Mouse (Mus musculus) ovary, adult 18-20 months (tissue): ENCODE results near the gene Senp5.
"Not testable (repeated sequence)": the region's sequence is repeated elsewhere in the genome, so short reads cannot be mapped to it uniquely, and the experiment has no call there.

Experiments
- DNase-seq: peaks from one replicate; pipeline ENCODE4 v3.0.0; 2022; ENCODE audit warnings: low spot score, mixed read lengths

Senp5 gene

GRCm38 (mm10) chr16:32002509-32003477, at the start of gene Senp5:
Gene Senp5, minus strand, starts transcription at chr16:32003287.
- peak; percentile 88 for DNase-seq

- DNase-seq: no peak
These were observed 39.3 kb upstream of the Senp5 start for GRCm38 (mm10) chr16:32042367-32042766.

- DNase-seq: no peak
These were observed 16.6 kb upstream of the Senp5 start for GRCm38 (mm10) chr16:32019678-32020077.

GRCm38 (mm10) chr16:32010330-32010729, 7.2 kb upstream of the Senp5 start:
- DNase-seq: no peak

GRCm38 (mm10) chr16:32009913-32010312, 6.8 kb upstream of the Senp5 start:
- DNase-seq: no peak

- DNase-seq: no peak
These were observed 5.6 kb upstream of the Senp5 start for GRCm38 (mm10) chr16:32008529-32009293.

GRCm38 (mm10) chr16:32004731-32005130, 1.6 kb upstream of the Senp5 start:
- no peak for DNase-seq

- DNase-seq: no peak
These were observed 6.7 kb downstream of the Senp5 start for GRCm38 (mm10) chr16:31996371-31996770.

GRCm38 (mm10) chr16:31993946-31994345, 9.1 kb downstream of the Senp5 start:
- no peak for DNase-seq

GRCm38 (mm10) chr16:31993195-31993594, 9.9 kb downstream of the Senp5 start:
- DNase-seq: no peak

- DNase-seq: no peak
These were observed 11.0 kb downstream of the Senp5 start for GRCm38 (mm10) chr16:31992039-31992438.

GRCm38 (mm10) chr16:31980946-31981345, 22.1 kb downstream of the Senp5 start:
- DNase-seq: no peak

- DNase-seq: no peak
These were observed 23.6 kb downstream of the Senp5 start for GRCm38 (mm10) chr16:31979501-31979900.

- DNase-seq: no peak
These were observed 27.8 kb downstream of the Senp5 start for GRCm38 (mm10) chr16:31975258-31975657.

- no peak for DNase-seq
These were observed 39.9 kb downstream of the Senp5 start for GRCm38 (mm10) chr16:31963224-31963623.

- peak; percentile 88 for DNase-seq
These were observed 54.7 kb downstream of the Senp5 start, which contains the start of the genes 0610012G03Rik and Ncbp2 for GRCm38 (mm10) chr16:31948345-31948774. Gene 0610012G03Rik, minus strand, starts transcription at chr16:31948494. Gene Ncbp2, plus strand, starts transcription at chr16:31948513.

- DNase-seq: no peak
These were observed 55.2 kb downstream of the Senp5 start for GRCm38 (mm10) chr16:31947901-31948316.

- no peak for DNase-seq
These were observed 55.8 kb downstream of the Senp5 start for GRCm38 (mm10) chr16:31947333-31947732.

GRCm38 (mm10) chr16:31945986-31946385, 57.1 kb downstream of the Senp5 start:
- not testable (repeated sequence) for DNase-seq

- no peak for DNase-seq
These were observed 57.7 kb downstream of the Senp5 start for GRCm38 (mm10) chr16:31945372-31945771.

GRCm38 (mm10) chr16:31944698-31945255, 58.3 kb downstream of the Senp5 start:
- DNase-seq: no peak

GRCm38 (mm10) chr16:31943980-31944379, 59.1 kb downstream of the Senp5 start:
- DNase-seq: peak; percentile 47
